In the genomic region with DNA sequence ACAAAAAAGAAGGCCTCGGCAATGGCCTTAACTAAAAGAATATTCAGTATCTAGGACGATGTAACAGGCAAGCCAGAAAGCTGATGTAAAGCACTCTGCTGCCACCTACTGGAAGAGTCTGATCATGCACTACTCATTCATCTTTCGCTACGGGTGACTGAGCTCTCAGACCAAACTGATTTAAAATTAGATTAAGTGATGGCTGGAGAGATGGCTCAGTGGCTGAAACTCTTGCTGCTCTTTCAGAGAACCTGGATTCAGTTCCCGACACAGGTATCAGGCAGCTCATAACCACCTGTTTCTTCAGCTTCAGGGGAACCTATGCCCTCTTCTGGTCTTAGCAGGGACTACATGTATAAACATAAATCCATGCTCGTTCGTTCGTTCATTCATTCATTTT, we compare ENCODE assay signal across 9 mouse cellular contexts. TPM values are rescaled to one million over a fixed set of nuclear protein-coding genes. Genes with fewer than 3 reads are reported as not detected.
DNase-seq lines count a peak whose midpoint lies in the region; ATAC-seq and TF ChIP-seq lines count a peak whose summit lies in the region.
"Had no signal": no experiment of that assay in that cellular context is flagged by ENCODE, and none has a peak within 500 bp of the region (broad histone marks: within the 10 kb centered on the region; RNA-seq: fewer than 3 reads in every experiment).

No protein-coding gene starts in this region.

- peak; percentile 61 for TF ChIP-seq CTCF in E14TG2a.4 (conservative IDR thresholded peaks at IDR 0.05; ENCODE audit: low read length)
- TF ChIP-seq CTCF in liver, embryonic 14.5 days (IDR thresholded peaks at IDR 0.05; ENCODE audit: low read depth): peak; percentile 93

- H3K36me3 ChIP-seq in E14TG2a.4 (ENCODE audit: insufficient read depth, low read length): peaks cover 31% of the 10 kb centered on the region
- H3K36me3 ChIP-seq in forebrain, embryonic 10.5 days (replicated peaks): peaks cover 41% of the 10 kb centered on the region
- H3K36me3 ChIP-seq in heart, embryonic 14.5 days (ENCODE audit: control insufficient read depth, insufficient read depth, low read length): peaks cover 39% of the 10 kb centered on the region
- H3K36me3 ChIP-seq in liver, embryonic 14.5 days (replicated peaks; ENCODE audit: control insufficient read depth, insufficient read depth, low read depth): peaks cover 7% of the 10 kb centered on the region; the same call in 1 of the 2 replicates
- peaks cover 3% of the 10 kb centered on the region; the same call in 1 of the 2 replicates for H3K36me3 ChIP-seq in neural tube, embryonic 11.5 days (ENCODE audit: control insufficient read depth, insufficient read depth, low read length)

- H3K4me2 ChIP-seq in heart, embryonic 14.5 days (ENCODE audit: low read length): peak overlapping the region; percentile 58
- peak overlapping the region; percentile 52 for H3K4me2 ChIP-seq in liver, embryonic 14.5 days (ENCODE audit: low read depth)
- H3K4me2 ChIP-seq in neural tube, embryonic 11.5 days (ENCODE audit: low read depth): no peak overlapping the region
- H3K4me2 ChIP-seq: neural tube, embryonic 12.5 days had no signal

- H3K9me3 ChIP-seq in E14TG2a.4 (ENCODE audit: low read length): no peaks in the 10 kb centered on the region
- H3K9me3 ChIP-seq in forebrain, embryonic 10.5 days: no peaks in the 10 kb centered on the region
- H3K9me3 ChIP-seq in heart, embryonic 14.5 days (ENCODE audit: control insufficient read depth, low read length): no peaks in the 10 kb centered on the region
- no peaks in the 10 kb centered on the region for H3K9me3 ChIP-seq in liver, embryonic 14.5 days (ENCODE audit: control insufficient read depth, low read length)
- H3K9me3 ChIP-seq in neural tube, embryonic 11.5 days (ENCODE audit: control insufficient read depth, low read length): no peaks in the 10 kb centered on the region
- H3K9me3 ChIP-seq: neural tube, embryonic 12.5 days had no signal

- H3K9ac ChIP-seq in heart, embryonic 14.5 days (ENCODE audit: low read length): no peak overlapping the region
- no peak overlapping the region for H3K9ac ChIP-seq in liver, embryonic 14.5 days (replicated peaks)
- H3K9ac ChIP-seq in neural tube, embryonic 11.5 days (ENCODE audit: low read length): no peak overlapping the region
- H3K9ac ChIP-seq: neural tube, embryonic 12.5 days had no signal

- peak; percentile 66 for DNase-seq in c-Kit-positive CD71-negative TER-119-negative erythroid progenitor cells, embryonic 14.5 days (ENCODE audit: low read depth)
- peak; percentile 76 for DNase-seq in forebrain, embryonic 10.5 days (ENCODE audit: extremely low spot score, low spot score)
- DNase-seq in kidney, postnatal 25 days: peak; percentile 63 to 91
- DNase-seq in liver, embryonic 14.5 days (ENCODE audit: low read depth in 3 of 3, low spot score in 3 of 3): peak; percentile 29 to 47 (median 35)
- DNase-seq in neural tube, embryonic 11.5 days (ENCODE audit: low spot score): peak; percentile 79
- DNase-seq in telencephalon, adult 2 months (ENCODE audit: low read depth, low spot score): peak; percentile 40

- WGBS in forebrain, embryonic 10.5 days: 32% methylated on average over 8 of the region's 8 CpGs
- 14% methylated on average over 8 of the region's 8 CpGs for WGBS in heart, embryonic 14.5 days
- 11% methylated on average over 8 of the region's 8 CpGs for WGBS in liver, embryonic 14.5 days (ENCODE audit: insufficient replicate concordance)
- 31% methylated on average over 8 of the region's 8 CpGs for WGBS in neural tube, embryonic 11.5 days

- H3K27ac ChIP-seq in forebrain, embryonic 10.5 days: no peak overlapping the region
- H3K27ac ChIP-seq in heart, embryonic 14.5 days (replicated peaks in 1 of 2; ENCODE audit: control insufficient read depth in 1 of 2, insufficient read depth in 1 of 2, low read depth in 2 of 2, low read length in 2 of 2): no peak overlapping the region
- H3K27ac ChIP-seq in liver, embryonic 14.5 days: no peak overlapping the region
- H3K27ac ChIP-seq in neural tube, embryonic 11.5 days (ENCODE audit: low read depth, low read length): no peak overlapping the region
- H3K27ac ChIP-seq: neural tube, embryonic 12.5 days had no signal

- no peak overlapping the region for H3K4me3 ChIP-seq in E14TG2a.4 (replicated peaks; ENCODE audit: low read length)
- H3K4me3 ChIP-seq in forebrain, embryonic 10.5 days: peak overlapping the region; percentile 24
- H3K4me3 ChIP-seq in heart, embryonic 14.5 days (ENCODE audit: control insufficient read depth in 1 of 2, insufficient read depth in 1 of 2, low read depth in 1 of 2, low read length in 2 of 2): peak overlapping the region; percentile 28 to 34; a peak in 3 of 4 replicates
- peak overlapping the region; percentile 25 to 56; a peak in 2 of 4 replicates for H3K4me3 ChIP-seq in liver, embryonic 14.5 days (ENCODE audit: insufficient read depth in 1 of 2, low read depth in 2 of 2, low read length in 2 of 2)
- no peak overlapping the region for H3K4me3 ChIP-seq in neural tube, embryonic 11.5 days (ENCODE audit: low read depth, low read length)
- H3K4me3 ChIP-seq: neural tube, embryonic 12.5 days had no signal

- no peak for TF ChIP-seq EP300 in liver, embryonic 14.5 days (IDR thresholded peaks at IDR 0.05; ENCODE audit: low read depth)

- no peak for ATAC-seq in heart, embryonic 14.5 days (ENCODE audit: insufficient number of reproducible peaks, insufficient read depth, low FRiP score, low read depth)
- no peak for ATAC-seq in liver, embryonic 14.5 days (ENCODE audit: insufficient read depth)
- ATAC-seq in neural tube, embryonic 11.5 days (ENCODE audit: insufficient read depth, low FRiP score, low TSS enrichment): no peak

- peaks cover 28% of the 10 kb centered on the region for H3K4me1 ChIP-seq in E14TG2a.4 (replicated peaks; ENCODE audit: low read depth, low read length)
- H3K4me1 ChIP-seq in forebrain, embryonic 10.5 days: no peaks in the 10 kb centered on the region
- no peaks in the 10 kb centered on the region for H3K4me1 ChIP-seq in heart, embryonic 14.5 days (ENCODE audit: control insufficient read depth in 2 of 2, insufficient read depth in 2 of 2, low read length in 2 of 2)
- no peaks in the 10 kb centered on the region for H3K4me1 ChIP-seq in liver, embryonic 14.5 days (replicated peaks; ENCODE audit: control insufficient read depth in 2 of 2, insufficient read depth in 2 of 2, low read length in 1 of 2)
- H3K4me1 ChIP-seq in neural tube, embryonic 11.5 days (ENCODE audit: control insufficient read depth, insufficient read depth, low read length): no peaks in the 10 kb centered on the region
- H3K4me1 ChIP-seq: neural tube, embryonic 12.5 days had no signal

- no peaks in the 10 kb centered on the region for H3K27me3 ChIP-seq in E14TG2a.4 (ENCODE audit: insufficient read depth, low read length)
- no peaks in the 10 kb centered on the region for H3K27me3 ChIP-seq in forebrain, embryonic 10.5 days (ENCODE audit: poor library complexity, severe bottlenecking)
- no peaks in the 10 kb centered on the region for H3K27me3 ChIP-seq in heart, embryonic 14.5 days (ENCODE audit: control insufficient read depth, insufficient read depth, low read length)
- H3K27me3 ChIP-seq in liver, embryonic 14.5 days (ENCODE audit: control insufficient read depth, insufficient read depth, low read length): no peaks in the 10 kb centered on the region
- no peaks in the 10 kb centered on the region for H3K27me3 ChIP-seq in neural tube, embryonic 11.5 days (ENCODE audit: control insufficient read depth, insufficient read depth, low read length)
- H3K27me3 ChIP-seq: neural tube, embryonic 12.5 days had no signal

RNA-seq across cellular contexts. Expression of gene Asb7, which starts 27.8 kb away (rescaled TPM):
- polyA plus RNA-seq in forebrain, embryonic 10.5 days (2016; fragmentation: Nextera tagmentation; extraction: Ambion mirVana): 14.6 and 15.6 TPM in 2 replicates
- polyA plus RNA-seq in heart, embryonic 14.5 days (2014; fragmentation: Nextera tagmentation; extraction: Ambion mirVana): 10.6 and 11.6 TPM in 2 replicates
- 1.3 and 1.8 TPM in 2 replicates for polyA plus RNA-seq in liver, embryonic 14.5 days (2012; rRNA removed)
- polyA plus RNA-seq in liver, embryonic 14.5 days (2014; fragmentation: Nextera tagmentation; extraction: Ambion mirVana): 2.9 and 3.2 TPM in 2 replicates
- 18.7 and 20.7 TPM in 2 replicates for polyA plus RNA-seq in neural tube, embryonic 11.5 days (2014; fragmentation: Nextera tagmentation; extraction: Ambion mirVana)

RNA-seq across cellular contexts. Expression of gene Lins1, which starts 28.1 kb away (rescaled TPM):
- polyA plus RNA-seq in forebrain, embryonic 10.5 days (2016; fragmentation: Nextera tagmentation; extraction: Ambion mirVana): 22.9 and 24.6 TPM in 2 replicates
- 10.7 and 11.6 TPM in 2 replicates for polyA plus RNA-seq in heart, embryonic 14.5 days (2014; fragmentation: Nextera tagmentation; extraction: Ambion mirVana)
- 2.2 and 3.3 TPM in 2 replicates for polyA plus RNA-seq in liver, embryonic 14.5 days (2012; rRNA removed)
- 4.3 and 5.3 TPM in 2 replicates for polyA plus RNA-seq in liver, embryonic 14.5 days (2014; fragmentation: Nextera tagmentation; extraction: Ambion mirVana)
- 27.5 and 29.1 TPM in 2 replicates for polyA plus RNA-seq in neural tube, embryonic 11.5 days (2014; fragmentation: Nextera tagmentation; extraction: Ambion mirVana)

Comparison
In these comparisons a context has a peak if more than half of its experiments do, and no peak if none do; other contexts are left out.
1. H3K4me3 ChIP-seq: peak in forebrain, embryonic 10.5 days (single experiment), heart, embryonic 14.5 days (2 of 2) and liver, embryonic 14.5 days (2 of 2); none in E14TG2a.4 (single experiment) and neural tube, embryonic 11.5 days (single experiment).
2. Peak in every context shown above with its lines, with median percentiles within 50 percentile points of each other: DNase-seq.